Mouse (Mus musculus): ENCODE data around the gene Pttg1ip. TPM values are rescaled to one million over a fixed set of nuclear protein-coding genes. Genes with fewer than 3 reads are reported as not detected.
A peak's percentile ranks its signal among the peaks of the same experiment; 100 is the strongest.

Gene Pttg1ip
- polyA plus RNA-seq, 1 experiment from 2014 or later = 79.7 TPM

DNA sequence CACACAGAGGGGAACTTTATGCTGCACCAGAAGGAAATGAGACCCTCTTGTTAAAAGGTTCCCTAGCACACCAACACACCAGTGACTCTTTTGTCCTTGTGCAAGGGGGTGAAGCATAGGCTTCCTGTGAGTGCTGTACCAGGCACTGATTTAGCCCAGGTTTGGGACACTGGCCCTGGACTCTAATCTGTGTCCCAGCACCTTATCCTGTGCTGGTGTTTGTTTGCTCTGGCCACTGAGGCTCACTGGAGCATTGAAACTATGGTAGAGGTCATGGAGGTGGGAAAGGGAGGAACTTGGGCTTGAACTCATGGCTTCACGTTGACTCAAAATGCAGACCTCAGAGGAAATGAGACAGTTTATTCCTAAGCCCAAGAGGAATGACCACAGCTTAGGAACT is 8.4 kb upstream of the Pttg1ip start:
- 80% methylated on average over 1 of the region's 1 CpGs for WGBS
- H3K4me1 ChIP-seq (replicated peaks) = no peaks in the 10 kb centered on the region
- no peak for ATAC-seq (ENCODE audit: low read depth)

DNA sequence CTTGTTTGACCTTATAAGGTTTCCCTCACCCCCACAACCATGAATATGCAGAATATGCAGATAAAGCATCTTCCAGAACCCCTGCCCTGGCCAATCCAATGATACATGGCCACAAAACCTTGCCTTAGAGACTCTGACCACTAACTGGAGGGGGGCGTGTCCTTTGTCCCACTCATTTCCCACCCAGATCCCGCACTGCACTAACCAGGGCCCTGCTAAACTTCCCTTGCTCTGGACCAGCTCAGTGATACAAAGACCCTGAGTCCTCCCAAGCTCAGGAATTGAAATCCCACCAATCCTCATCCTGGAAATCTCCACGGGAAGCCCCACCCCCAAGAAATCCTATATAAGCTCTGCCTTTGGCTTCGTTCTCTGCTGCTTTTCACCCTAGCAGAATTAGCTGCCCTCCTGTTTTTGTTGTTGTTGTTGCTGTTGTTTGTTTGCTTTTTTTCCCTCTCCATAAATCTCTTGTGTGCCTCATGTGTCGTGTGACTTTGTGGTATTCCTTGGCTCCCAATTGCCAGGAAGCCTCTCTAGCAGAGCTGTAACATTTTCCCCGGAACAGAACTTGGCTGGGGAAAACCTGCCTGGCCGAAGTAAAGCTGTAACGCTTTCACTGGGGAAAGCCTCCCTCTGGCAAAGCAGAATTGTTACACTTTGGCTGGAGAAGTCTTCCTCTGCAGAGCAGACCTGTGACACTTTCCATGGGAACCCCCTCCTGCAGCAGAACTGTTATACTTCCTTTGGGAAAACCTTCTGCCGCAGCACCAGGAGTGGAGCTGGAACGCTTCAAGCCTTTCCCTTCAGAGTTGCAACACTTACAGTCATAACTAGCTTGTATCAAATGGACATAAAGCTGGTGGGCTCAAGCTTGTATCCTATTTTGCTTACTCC is 1.2 kb upstream of the Pttg1ip start:
- Histone ChIP-seq H3K36me3 (0 out of 2 replicates have a peak, but pooled peaks cover 3% of the 10 kb centered on the region), H3K4me3 (no peak overlapping the region), H3K4me1 (replicated peaks) (peaks cover 26% of the 10 kb centered on the region), H3K9ac (no peak overlapping the region), H3K9me3 (no peaks in the 10 kb centered on the region), H3K4me2 (no peak overlapping the region), H3K27me3 (no peaks in the 10 kb centered on the region), H3K27ac (replicated peaks) (no peak overlapping the region)
- 63% methylated on average over 10 of the region's 10 CpGs for WGBS
- ATAC-seq (ENCODE audit: low read depth) = no peak

More for the DNA sequence above, 8.4 kb upstream of the Pttg1ip start:
- Histone ChIP-seq H3K27ac (replicated peaks) (no peak overlapping the region), H3K36me3 (no peaks in the 10 kb centered on the region), H3K9me3 (no peaks in the 10 kb centered on the region), H3K9ac (no peak overlapping the region), H3K27me3 (no peaks in the 10 kb centered on the region; the same call in 1 of the 2 replicates), H3K4me2 (no peak overlapping the region), H3K4me3 (no peak overlapping the region)

DNA sequence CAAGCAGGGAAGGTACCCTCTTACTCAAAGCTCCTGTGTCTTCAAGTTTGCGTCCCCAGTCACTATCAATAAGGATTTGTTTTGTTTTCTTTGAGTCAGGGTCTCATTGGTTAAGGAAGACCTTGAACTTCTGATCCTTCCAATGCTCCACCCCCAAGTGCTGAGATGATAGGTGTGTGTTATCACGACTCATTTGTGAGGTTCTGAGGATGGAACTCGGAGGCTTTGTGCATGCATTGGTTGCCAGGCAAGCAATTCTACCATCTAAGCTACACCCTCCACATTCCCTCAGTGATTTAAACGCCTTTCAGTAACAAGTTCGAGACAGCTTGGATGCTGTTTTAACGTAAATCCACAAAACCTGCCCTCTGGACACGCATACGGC is 505 bp upstream of the Pttg1ip start:
- peak overlapping the region; percentile 93 for H3K4me3 ChIP-seq
- no peaks in the 10 kb centered on the region for H3K27me3 ChIP-seq
- H3K36me3 ChIP-seq = peaks cover 6% of the 10 kb centered on the region; the same call in 1 of the 2 replicates
- H3K27ac ChIP-seq (replicated peaks) = peak overlapping the region; percentile 91
- H3K4me2 ChIP-seq = peak overlapping the region; percentile 93
- peak overlapping the region; percentile 93 for H3K9ac ChIP-seq
- peak; percentile 52 for ATAC-seq (ENCODE audit: low read depth)
- 11% methylated on average over 8 of the region's 8 CpGs for WGBS
- no peaks in the 10 kb centered on the region for H3K9me3 ChIP-seq
- H3K4me1 ChIP-seq (replicated peaks) = peaks cover 28% of the 10 kb centered on the region

DNA sequence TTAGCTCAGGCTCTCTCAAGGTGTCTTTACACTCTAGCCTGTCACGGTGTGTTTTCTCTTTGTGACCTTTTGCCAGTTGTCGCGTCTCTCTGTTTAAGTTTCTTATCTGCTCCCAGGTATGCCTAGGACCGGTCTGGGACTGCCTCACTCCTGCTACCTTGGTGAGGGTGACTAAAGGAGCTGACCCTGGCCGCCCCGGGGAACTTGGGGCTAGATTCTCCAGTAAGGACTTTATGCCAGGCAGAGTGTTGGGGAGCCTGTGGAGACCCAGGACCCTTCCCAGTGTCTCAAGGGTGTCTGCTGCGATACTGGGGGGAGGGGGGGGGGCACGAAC is 732 bp downstream of the Pttg1ip start:
- peak overlapping the region; percentile 93 for H3K4me3 ChIP-seq
- peak overlapping the region; percentile 93 for H3K9ac ChIP-seq
- peaks cover 6% of the 10 kb centered on the region; the same call in 1 of the 2 replicates for H3K36me3 ChIP-seq
- H3K9me3 ChIP-seq = no peaks in the 10 kb centered on the region
- H3K4me1 ChIP-seq (replicated peaks) = peaks cover 39% of the 10 kb centered on the region
- 17% methylated on average over 8 of the region's 8 CpGs for WGBS
- no peaks in the 10 kb centered on the region for H3K27me3 ChIP-seq
- H3K4me2 ChIP-seq = peak overlapping the region; percentile 93
- 0 out of 2 replicates have a peak, but pooled peaks have one; percentile 3 for ATAC-seq (ENCODE audit: low read depth)
- peak overlapping the region; percentile 89 for H3K27ac ChIP-seq (replicated peaks)

DNA sequence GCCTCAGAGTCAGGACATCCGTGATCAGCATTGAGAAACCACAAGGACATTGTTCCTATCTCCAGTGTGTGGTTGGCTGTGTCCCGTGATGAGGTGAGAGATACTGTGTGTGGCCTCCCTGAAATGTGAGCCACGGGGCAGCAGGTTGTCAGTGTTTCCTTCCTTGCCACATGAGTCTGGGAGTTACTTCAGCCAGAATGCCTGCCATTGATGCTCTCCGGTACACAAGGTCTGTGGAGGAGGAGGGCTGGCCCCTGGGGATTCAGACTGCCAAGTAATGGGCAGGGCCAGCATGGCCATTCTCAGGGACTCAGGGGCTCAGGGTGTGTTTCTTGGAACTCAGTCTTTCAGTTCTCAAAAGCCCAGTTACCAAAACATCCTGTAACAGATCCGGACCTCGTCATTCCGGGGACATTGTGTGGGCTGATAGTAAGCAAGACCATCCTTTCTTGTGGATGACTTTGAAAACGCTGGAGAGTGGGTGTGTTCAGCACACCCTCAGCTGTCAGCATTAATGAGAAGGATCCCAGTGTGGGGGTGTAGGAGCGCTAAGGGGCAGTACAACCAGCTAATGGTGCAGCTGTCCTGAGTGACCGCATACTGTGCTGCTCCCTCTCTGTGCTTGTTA is 2.4 kb downstream of the Pttg1ip start:
- ATAC-seq (ENCODE audit: low read depth) = no peak
- no peak overlapping the region for H3K27ac ChIP-seq (replicated peaks)
- H3K27me3 ChIP-seq = no peaks in the 10 kb centered on the region
- H3K4me1 ChIP-seq (replicated peaks) = peaks cover 55% of the 10 kb centered on the region
- H3K9me3 ChIP-seq = no peaks in the 10 kb centered on the region
- H3K4me2 ChIP-seq = no peak overlapping the region
- 0 out of 2 replicates have a peak overlapping the region, but pooled peaks have one; percentile 93 for H3K4me3 ChIP-seq
- peak overlapping the region; percentile 52; the same call in 1 of the 2 replicates for H3K9ac ChIP-seq
- WGBS = 81% methylated on average over 10 of the region's 10 CpGs
- peaks cover 22% of the 10 kb centered on the region for H3K36me3 ChIP-seq

DNA sequence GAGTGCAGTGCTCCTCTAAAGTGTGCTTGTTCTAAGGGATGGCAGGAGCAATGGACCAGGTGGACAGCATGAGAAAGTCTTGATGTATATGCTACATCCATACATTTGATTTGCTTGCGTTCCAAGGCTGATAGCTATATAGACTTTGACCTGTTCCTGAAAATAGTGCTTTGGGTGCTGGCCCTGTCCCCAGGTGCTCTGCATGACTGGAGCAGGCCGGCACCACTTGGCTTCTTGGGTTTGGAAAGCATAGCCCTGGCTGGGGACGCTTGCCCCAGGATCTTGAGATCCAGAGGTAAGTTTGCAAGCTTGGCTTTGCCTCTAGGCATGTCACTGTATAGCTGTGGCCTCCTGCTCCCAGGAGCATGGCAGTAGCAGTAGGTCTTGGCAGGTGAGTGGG is 5.1 kb downstream of the Pttg1ip start:
- Histone ChIP-seq H3K36me3 (peaks cover 43% of the 10 kb centered on the region), H3K27ac (replicated peaks) (no peak overlapping the region), H3K4me3 (no peak overlapping the region), H3K4me2 (no peak overlapping the region), H3K9me3 (no peaks in the 10 kb centered on the region), H3K4me1 (replicated peaks) (peaks cover 65% of the 10 kb centered on the region), H3K27me3 (no peaks in the 10 kb centered on the region), H3K9ac (no peak overlapping the region)
- WGBS = 94% methylated on average over 3 of the region's 3 CpGs
- no peak for ATAC-seq (ENCODE audit: low read depth)

- H3K27me3 ChIP-seq = no peaks in the 10 kb centered on the region
- H3K9ac ChIP-seq = peak overlapping the region; percentile 22; the same call in 1 of the 2 replicates
- no peak for ATAC-seq (ENCODE audit: low read depth)
- 97% methylated on average over 6 of the region's 6 CpGs for WGBS
- H3K27ac ChIP-seq (replicated peaks) = no peak overlapping the region
- H3K4me2 ChIP-seq = no peak overlapping the region
- H3K4me3 ChIP-seq = no peak overlapping the region
- peaks cover 47% of the 10 kb centered on the region for H3K36me3 ChIP-seq
- H3K4me1 ChIP-seq (replicated peaks) = peaks cover 62% of the 10 kb centered on the region
- no peaks in the 10 kb centered on the region for H3K9me3 ChIP-seq
Observed at GRCm38 (mm10) chr10:77587091-77587775, 5.7 kb downstream of the Pttg1ip start.

DNA sequence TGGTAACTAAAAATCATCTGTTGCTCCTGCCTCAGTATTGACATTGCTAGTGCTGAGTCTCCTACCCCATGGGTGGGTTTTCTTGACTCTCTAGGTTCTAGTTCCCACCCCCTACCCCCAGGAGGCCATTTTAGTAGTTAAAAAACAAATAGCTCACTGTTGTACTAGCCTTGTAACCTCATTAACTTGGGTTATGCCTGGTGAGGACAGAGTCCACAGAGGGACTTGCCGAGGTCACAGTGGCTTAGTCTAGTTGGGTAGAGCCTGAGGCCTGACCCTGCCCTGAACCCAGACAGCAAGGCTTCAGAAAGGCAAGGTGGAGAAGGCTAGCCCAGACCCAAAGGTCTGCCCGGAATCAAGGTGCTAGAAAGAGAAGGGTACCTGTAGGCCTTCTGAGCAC is 6.5 kb downstream of the Pttg1ip start:
- Histone ChIP-seq H3K27ac (replicated peaks) (no peak overlapping the region), H3K4me1 (replicated peaks) (peaks cover 54% of the 10 kb centered on the region), H3K4me2 (no peak overlapping the region), H3K4me3 (no peak overlapping the region), H3K36me3 (peaks cover 52% of the 10 kb centered on the region), H3K9me3 (no peaks in the 10 kb centered on the region), H3K27me3 (no peaks in the 10 kb centered on the region), H3K9ac (no peak overlapping the region)
- WGBS = 84% methylated on average over 2 of the region's 2 CpGs
- ATAC-seq (ENCODE audit: low read depth) = no peak

GRCm38 (mm10) chr10:77589117-77589516 is 7.6 kb downstream of the Pttg1ip start:
- Histone ChIP-seq H3K27me3 (no peaks in the 10 kb centered on the region), H3K9me3 (no peaks in the 10 kb centered on the region), H3K9ac (0 out of 2 replicates have a peak overlapping the region, but pooled peaks have one; percentile 31), H3K4me3 (no peak overlapping the region), H3K4me1 (replicated peaks) (peaks cover 43% of the 10 kb centered on the region), H3K27ac (replicated peaks) (peak overlapping the region; percentile 76), H3K36me3 (peaks cover 60% of the 10 kb centered on the region), H3K4me2 (no peak overlapping the region)
- 70% methylated on average over 7 of the region's 7 CpGs for WGBS
- peak; percentile 16; the same call in 1 of the 2 replicates for ATAC-seq (ENCODE audit: low read depth)

GRCm38 (mm10) chr10:77589749-77590148 is 8.2 kb downstream of the Pttg1ip start:
- Histone ChIP-seq H3K27me3 (no peaks in the 10 kb centered on the region), H3K36me3 (peaks cover 66% of the 10 kb centered on the region), H3K27ac (replicated peaks) (peak overlapping the region; percentile 76; the same call in 1 of the 2 replicates), H3K4me2 (no peak overlapping the region), H3K4me3 (no peak overlapping the region), H3K9ac (0 out of 2 replicates have a peak overlapping the region, but pooled peaks have one; percentile 31), H3K9me3 (no peaks in the 10 kb centered on the region), H3K4me1 (replicated peaks) (peaks cover 43% of the 10 kb centered on the region)
- 64% methylated on average over 8 of the region's 8 CpGs for WGBS
- 0 out of 2 replicates have a peak, but pooled peaks have one; percentile 20 for ATAC-seq (ENCODE audit: low read depth)

DNA sequence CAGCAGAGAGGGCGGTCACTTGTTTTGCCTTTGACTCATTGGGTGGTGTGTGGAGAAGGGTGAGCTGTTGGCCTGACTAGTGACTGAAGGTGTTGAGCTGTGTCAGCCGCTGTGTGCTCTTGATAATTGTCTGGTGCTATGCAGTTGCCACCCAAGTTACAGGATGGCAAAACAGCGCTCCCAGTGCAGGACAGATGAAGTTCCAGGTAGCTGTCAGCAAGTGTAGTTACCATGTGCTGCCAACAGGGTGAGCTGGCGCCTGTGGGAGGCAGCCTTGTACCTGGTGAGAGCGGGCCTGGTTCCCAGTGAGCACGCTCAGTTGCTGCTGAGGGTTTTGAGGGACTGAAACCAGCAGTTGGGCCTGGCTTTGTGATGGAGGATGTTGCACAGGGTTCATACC is 9.3 kb downstream of the Pttg1ip start:
- 45% methylated on average over 6 of the region's 6 CpGs for WGBS
- ATAC-seq (ENCODE audit: low read depth) = no peak
- no peak overlapping the region for H3K4me3 ChIP-seq

GRCm38 (mm10) chr10:77591546-77591945 is 10.0 kb downstream of the Pttg1ip start:
- no peak overlapping the region for H3K4me2 ChIP-seq
- no peaks in the 10 kb centered on the region for H3K9me3 ChIP-seq
- H3K9ac ChIP-seq = no peak overlapping the region
- peaks cover 36% of the 10 kb centered on the region for H3K4me1 ChIP-seq (replicated peaks)
- ATAC-seq (ENCODE audit: low read depth) = no peak
- H3K36me3 ChIP-seq = peaks cover 80% of the 10 kb centered on the region
- H3K27ac ChIP-seq (replicated peaks) = no peak overlapping the region
- no peak overlapping the region for H3K4me3 ChIP-seq
- 80% methylated on average over 6 of the region's 6 CpGs for WGBS
- H3K27me3 ChIP-seq = no peaks in the 10 kb centered on the region

More for the DNA sequence above, 9.3 kb downstream of the Pttg1ip start:
- no peaks in the 10 kb centered on the region for H3K9me3 ChIP-seq
- no peaks in the 10 kb centered on the region for H3K27me3 ChIP-seq
- H3K27ac ChIP-seq (replicated peaks) = no peak overlapping the region
- peaks cover 74% of the 10 kb centered on the region for H3K36me3 ChIP-seq
- no peak overlapping the region for H3K4me2 ChIP-seq
- H3K9ac ChIP-seq = no peak overlapping the region
- peaks cover 43% of the 10 kb centered on the region for H3K4me1 ChIP-seq (replicated peaks)
